Mouse (Mus musculus): ENCODE measurements at regions not wholly inside any gene's neighbourhood (a gene's known extent, or its start where the extent isn't known, plus 50 kb on each side); places are given as distances from the start of the nearest gene placed in this dataset.

DNA sequence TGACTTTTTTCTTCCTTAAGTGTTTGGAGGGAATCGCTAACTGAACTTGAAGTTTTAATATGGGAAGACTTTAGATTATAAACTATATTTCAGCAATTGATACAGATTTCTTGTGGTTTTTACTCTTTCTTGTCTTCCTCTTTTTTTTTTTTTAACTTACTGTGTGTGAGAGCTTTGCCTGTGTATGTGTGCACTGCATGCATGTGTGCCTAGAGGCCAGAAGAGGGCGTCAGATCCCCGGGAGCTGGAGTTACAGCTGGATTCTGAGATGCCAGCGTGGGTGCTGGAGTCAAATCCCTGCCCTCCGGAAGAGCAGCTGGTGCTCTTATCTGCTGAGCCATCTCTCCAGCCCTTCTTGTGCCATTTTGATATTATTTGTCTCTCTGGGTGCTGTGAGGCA, 129.6 kb downstream of the Trim33 start:
- no peak for DNase-seq (ENCODE audit: extremely low read depth, insufficient read length, low spot score)

DNA sequence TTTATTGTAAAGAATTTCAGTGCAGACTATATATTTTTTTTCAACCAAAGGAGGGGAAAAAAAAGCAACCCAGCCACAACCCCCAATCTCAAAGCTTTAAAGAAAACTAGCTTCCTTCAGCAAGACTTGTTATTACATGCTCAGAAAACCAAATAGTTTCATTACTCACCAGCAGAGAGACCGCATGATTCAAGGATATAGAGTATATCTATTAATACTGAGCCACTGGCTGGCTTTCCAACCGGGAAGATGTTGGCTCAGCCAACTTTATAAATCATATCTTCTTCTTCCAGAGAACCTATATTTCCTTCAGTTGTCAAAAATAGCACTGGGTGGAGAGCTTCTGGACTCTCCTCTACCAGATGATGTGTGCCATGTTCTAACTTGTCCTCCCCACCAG, 133.2 kb downstream of the Trim33 start:
- DNase-seq (ENCODE audit: extremely low read depth, insufficient read length, low spot score), result no peak

- DNase-seq (ENCODE audit: extremely low read depth, insufficient read length, low spot score), result no peak
Measured at GRCm38 (mm10) chr3:103415051-103415695, 136.1 kb downstream of the Trim33 start.

GRCm38 (mm10) chr3:103416296-103416695, 137.2 kb downstream of the Trim33 start:
- DNase-seq (ENCODE audit: extremely low read depth, insufficient read length, low spot score), result no peak

DNA sequence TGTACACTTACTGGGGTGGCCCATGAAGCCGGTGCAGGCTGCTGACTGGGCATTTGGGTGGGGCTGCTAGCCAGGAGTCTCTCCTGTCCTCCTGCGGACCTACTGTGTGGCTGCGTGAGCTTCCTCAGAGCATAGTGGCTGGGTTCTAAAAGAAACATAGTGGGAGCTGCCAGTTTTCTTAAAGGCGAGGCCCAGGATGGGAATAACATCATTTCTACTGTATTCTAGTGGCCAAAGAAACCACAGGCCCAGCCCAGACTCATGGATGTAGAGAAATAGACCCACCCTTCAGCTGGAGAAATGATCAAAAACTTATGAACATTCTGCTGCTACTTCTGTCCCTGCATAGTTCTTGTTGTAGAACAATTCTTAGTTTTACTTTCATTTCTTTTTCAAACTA, 138.7 kb downstream of the Trim33 start:
- no peak for DNase-seq (ENCODE audit: extremely low read depth, insufficient read length, low spot score)

- DNase-seq (ENCODE audit: extremely low read depth, insufficient read length, low spot score), result no peak
Measured at GRCm38 (mm10) chr3:103419761-103420620, 140.9 kb downstream of the Trim33 start.

GRCm38 (mm10) chr3:103420621-103421274, 141.7 kb downstream of the Trim33 start:
- no peak for DNase-seq (ENCODE audit: extremely low read depth, insufficient read length, low spot score)

- no peak for DNase-seq (ENCODE audit: extremely low read depth, insufficient read length, low spot score)
Measured at GRCm38 (mm10) chr3:103421275-103421621, 142.2 kb downstream of the Trim33 start.

- no peak for DNase-seq (ENCODE audit: extremely low read depth, insufficient read length, low spot score)
Measured at GRCm38 (mm10) chr3:103422806-103423205, 143.7 kb downstream of the Trim33 start.

DNA sequence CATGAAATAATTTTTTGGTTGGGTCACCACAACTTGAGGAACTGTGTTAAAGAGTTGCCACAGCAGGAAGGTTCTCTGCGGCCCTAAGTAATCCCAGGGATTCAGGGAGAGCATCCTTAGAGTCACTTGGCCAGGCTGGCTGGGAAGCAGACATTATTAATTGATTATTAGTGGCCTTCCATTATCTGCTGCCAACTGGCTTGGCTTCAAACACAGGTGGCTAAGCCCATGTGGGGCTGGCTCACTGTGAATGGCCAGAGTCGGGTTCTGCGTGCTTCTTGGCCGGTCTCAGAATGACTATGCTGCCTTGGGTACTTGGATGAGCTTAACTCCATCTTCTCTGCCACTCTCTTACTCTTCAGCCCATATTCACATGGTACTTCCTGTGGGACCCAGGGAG, 144.2 kb downstream of the Trim33 start:
- no peak for DNase-seq (ENCODE audit: extremely low read depth, insufficient read length, low spot score)

DNA sequence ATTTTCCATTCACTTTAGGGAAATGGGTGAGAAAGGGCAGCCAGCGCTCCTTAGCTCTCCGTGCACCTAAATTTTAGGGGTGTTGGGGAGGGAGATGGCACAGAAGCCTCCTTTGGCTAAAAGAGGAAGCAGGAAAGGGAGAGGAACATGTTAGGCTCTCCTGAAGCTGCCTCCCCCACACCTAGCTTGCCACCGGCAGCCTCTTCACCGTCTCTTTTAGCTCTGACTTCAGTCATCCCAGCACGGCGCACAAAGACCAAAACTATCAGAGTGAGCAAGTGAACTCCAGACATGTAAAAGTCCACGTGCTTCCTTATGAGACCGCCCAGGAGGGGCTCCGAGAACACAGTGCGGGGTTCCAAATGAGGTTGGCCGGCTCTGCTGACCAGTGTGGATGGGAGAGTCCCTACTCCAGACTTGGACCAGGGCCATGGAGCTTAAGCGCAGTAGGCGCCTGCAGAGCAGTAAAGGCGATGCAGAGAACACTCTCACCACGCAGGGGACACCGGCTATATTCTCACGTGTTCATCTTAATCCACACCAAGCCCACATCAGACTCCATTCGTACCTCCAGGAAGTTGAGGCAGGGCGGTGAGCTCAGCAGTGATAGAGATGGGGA, 146.8 kb downstream of the Trim33 start:
- DNase-seq (ENCODE audit: extremely low read depth, insufficient read length, low spot score), result no peak

DNA sequence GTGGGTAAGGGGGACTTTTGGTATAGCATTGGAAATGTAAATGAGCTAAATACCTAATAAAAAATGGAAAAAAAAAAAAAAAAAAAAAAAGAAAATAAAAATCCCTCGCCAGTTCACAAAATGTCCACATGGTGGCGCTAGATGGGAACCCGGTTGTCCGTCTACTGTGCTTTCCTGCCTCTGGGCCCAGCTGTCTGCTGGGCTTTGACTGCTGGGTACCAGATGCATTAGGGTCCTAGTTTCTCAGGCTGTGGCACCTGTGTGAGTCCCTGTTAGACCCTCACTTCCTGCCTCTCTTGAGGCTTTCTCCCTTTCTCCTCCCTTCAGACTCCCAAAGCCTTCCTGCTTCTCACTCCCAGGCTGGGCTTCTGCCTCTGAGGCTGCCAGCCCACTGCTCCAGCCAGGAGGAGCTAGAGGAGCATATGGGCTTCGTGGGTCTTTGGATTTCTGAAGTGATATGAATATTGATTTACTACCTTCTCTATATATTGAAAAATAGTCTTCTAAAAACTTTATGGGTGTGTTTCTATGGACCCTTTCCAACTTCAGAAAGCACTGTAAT, 145.7 kb upstream of the Syt6 start:
- DNase-seq (ENCODE audit: extremely low read depth, insufficient read length, low spot score), result peak; percentile 38

GRCm38 (mm10) chr3:103430131-103430530, 144.9 kb upstream of the Syt6 start:
- DNase-seq (ENCODE audit: extremely low read depth, insufficient read length, low spot score), result no peak

- DNase-seq (ENCODE audit: extremely low read depth, insufficient read length, low spot score), result no peak
Measured at GRCm38 (mm10) chr3:103432254-103432653, 142.8 kb upstream of the Syt6 start.

- no peak for DNase-seq (ENCODE audit: extremely low read depth, insufficient read length, low spot score)
Measured at GRCm38 (mm10) chr3:103436902-103437603, 138.0 kb upstream of the Syt6 start.

DNA sequence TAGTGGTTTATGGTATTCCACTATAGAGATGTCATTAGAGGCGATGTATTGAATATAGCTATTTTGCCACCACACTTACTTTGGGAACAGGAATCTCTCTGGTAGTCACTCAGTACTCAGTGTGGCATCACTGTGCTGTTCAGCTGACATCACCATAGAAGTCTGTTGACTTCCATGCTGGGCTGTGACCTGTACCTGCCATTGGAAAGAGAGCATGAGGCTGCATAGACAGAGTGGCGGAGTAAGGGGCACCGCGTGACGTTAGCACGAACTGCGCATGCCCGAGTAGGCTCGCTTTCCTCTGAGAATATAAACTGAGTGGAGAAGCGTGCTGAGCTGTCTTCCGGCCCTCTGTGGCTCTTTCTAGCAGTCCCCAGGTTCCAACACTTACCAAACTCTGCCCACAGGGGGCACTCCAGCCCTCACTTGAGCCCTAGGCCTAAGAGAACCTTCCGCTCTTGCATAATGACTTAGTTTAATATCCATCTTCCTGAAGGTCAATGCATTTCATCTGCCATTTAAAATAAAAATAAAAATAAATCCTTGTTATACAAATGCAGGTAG, 136.2 kb upstream of the Syt6 start:
- DNase-seq (ENCODE audit: extremely low read depth, insufficient read length, low spot score), result peak; percentile 49

DNA sequence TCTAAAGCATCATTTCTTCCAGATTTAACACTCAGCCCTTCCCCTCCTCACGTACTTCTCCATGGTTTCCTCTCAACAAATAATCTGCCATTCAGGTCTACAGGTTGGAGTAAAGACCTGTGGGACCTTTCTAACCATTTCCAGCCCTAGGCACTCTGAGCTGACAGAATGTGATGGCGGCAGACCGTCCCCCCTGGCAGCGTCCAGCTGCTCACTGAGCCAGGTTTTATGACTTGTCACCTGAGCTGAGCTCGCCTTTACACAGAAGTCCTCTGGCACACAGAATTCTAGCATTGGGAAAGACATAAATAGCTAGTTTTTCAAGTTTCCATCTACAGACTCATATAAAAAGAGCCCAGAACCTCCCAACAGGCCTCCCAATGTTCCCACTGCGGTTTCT, 131.8 kb upstream of the Syt6 start:
- no peak for DNase-seq (ENCODE audit: extremely low read depth, insufficient read length, low spot score)

DNA sequence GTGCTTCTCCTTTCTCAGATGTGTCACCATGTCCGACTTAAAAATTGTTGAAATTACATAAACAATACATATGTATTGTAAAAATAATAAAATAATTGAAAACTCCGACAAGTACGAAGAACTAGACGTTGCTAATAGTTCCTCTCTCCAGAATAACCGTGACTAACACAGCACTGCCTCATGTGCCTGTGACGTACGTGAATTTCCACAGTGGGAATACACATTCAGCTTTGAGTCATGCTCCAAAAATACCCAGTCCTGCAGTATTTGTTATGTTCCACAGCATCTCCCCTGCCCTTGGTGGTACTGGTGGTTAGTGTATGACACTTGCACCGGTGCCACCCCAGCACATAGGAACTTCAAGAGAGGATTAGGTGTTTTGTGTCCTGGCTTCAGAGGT, 129.2 kb upstream of the Syt6 start:
- DNase-seq (ENCODE audit: extremely low read depth, insufficient read length, low spot score), result no peak

GRCm38 (mm10) chr3:103449851-103450250, 125.2 kb upstream of the Syt6 start:
- no peak for DNase-seq (ENCODE audit: extremely low read depth, insufficient read length, low spot score)

GRCm38 (mm10) chr3:103451971-103452370, 123.1 kb upstream of the Syt6 start:
- DNase-seq (ENCODE audit: extremely low read depth, insufficient read length, low spot score), result no peak
